Mouse (Mus musculus) testis, adult 2 months (tissue): ENCODE data around the gene Capzb.

Source experiments
- CTCF ChIP-seq: fragments of 200-500 bp; IDR thresholded peaks from 2 replicates; pipeline ENCODE4 v1.5.1; 2012; ENCODE audit warnings: low read depth, mild to moderate bottlenecking, inconsistent platforms, low read length, moderate library complexity; ENCODE audit not compliant: control insufficient read depth, insufficient read depth, insufficient replicate concordance
- POLR2A ChIP-seq: fragments of 200-500 bp; IDR thresholded peaks from 2 replicates; pipeline ENCODE4 v1.6.1; 2012; ENCODE audit warnings: low read depth, mild to moderate bottlenecking, inconsistent platforms, low read length, moderate library complexity; ENCODE audit not compliant: control insufficient read depth

- no peak for TF ChIP-seq POLR2A
- TF ChIP-seq CTCF = no peak
These were observed 14.3 kb upstream of the Capzb start for GRCm38 (mm10) chr4:139178377-139178776.
